9 mouse cellular contexts compared by ENCODE assay signal in genomic region chr4:59850181-59850580, GRCm38 (mm10). TPM values are rescaled to one million over a fixed set of nuclear protein-coding genes. Genes with fewer than 3 reads are reported as not detected.
DNase-seq lines count a peak whose midpoint lies in the region; ATAC-seq and TF ChIP-seq lines count a peak whose summit lies in the region.
"Had no signal": no experiment of that assay in that cellular context is flagged by ENCODE, and none has a peak within 500 bp of the region (broad histone marks: within the 10 kb centered on the region; RNA-seq: fewer than 3 reads in every experiment).

No protein-coding gene starts in this region.

- H3K9ac ChIP-seq in ES-E14 (ENCODE audit: insufficient read depth, low read depth, low read length, poor library complexity, severe bottlenecking): peak overlapping the region; percentile 32; the same call in 1 of the 2 replicates
- H3K9ac ChIP-seq: hindbrain, embryonic 15.5 days had no signal

- in situ Hi-C loops in ES-E14 (cut with MboI; ENCODE audit: low sequenced_read_pairs in 2 of 2, unreplicated experiment in 2 of 2): no loop called here

- H3K27ac ChIP-seq in ES-E14 (ENCODE audit: insufficient read depth, low read depth, low read length, poor library complexity, severe bottlenecking): peak overlapping the region; percentile 60
- no peak overlapping the region for H3K27ac ChIP-seq in bone marrow macrophage, adult 2 months (ENCODE audit: insufficient read depth, low read depth, low read length)

- TF ChIP-seq CTCF in bone marrow macrophage, adult 2 months (IDR thresholded peaks at IDR 0.05; ENCODE audit: low read depth, low read length): peak; percentile 88

- H3K36me3 ChIP-seq in ES-E14 (ENCODE audit: control insufficient read depth, insufficient read depth, low read length, poor library complexity, severe bottlenecking): no peaks in the 10 kb centered on the region
- H3K36me3 ChIP-seq: hindbrain, embryonic 15.5 days had no signal

- peak; percentile 75 for DNase-seq in ES-E14 (ENCODE audit: low read depth, low spot score)
- peak; percentile 83 to 86 for DNase-seq in heart, postnatal 14 days
- DNase-seq in layer of hippocampus, adult 9-11 months: peak; percentile 57
- DNase-seq in lung, postnatal 36 days: peak; percentile 88
- DNase-seq in retina, postnatal 1 day: peak; percentile 82
- DNase-seq in urinary bladder, adult 18-20 months (ENCODE audit: low spot score in 2 of 2): peak; percentile 50 to 71

- H3K4me1 ChIP-seq in ES-E14 (ENCODE audit: control insufficient read depth in 2 of 2, insufficient read depth in 2 of 2, low read length in 2 of 2, poor library complexity in 1 of 2): peaks cover 0 to 6% of the 10 kb centered on the region in 2 experiments; a peak in 1 of 4 replicates
- H3K4me1 ChIP-seq in bone marrow macrophage, adult 2 months (ENCODE audit: control insufficient read depth, insufficient read depth, low read length): peaks cover 32% of the 10 kb centered on the region

- intact Hi-C loops in heart, postnatal 14 days (cut with DNase I): loop anchor here (1.0 to 10.0 kb wide), 3 partner anchors 21 to 485 kb away; no protein-coding TSS in a partner anchor

- ATAC-seq in erythroid progenitor cell, adult 5-6 weeks (replicated peaks; ENCODE audit: low FRiP score, poor library complexity, severe bottlenecking): peak; percentile 46

- TF ChIP-seq POLR2A in bone marrow macrophage, adult 2 months (IDR thresholded peaks at IDR 0.05; ENCODE audit: borderline replicate concordance, low read depth, low read length): no peak

- no peaks in the 10 kb centered on the region for H3K9me3 ChIP-seq in ES-E14 (ENCODE audit: control insufficient read depth, insufficient read depth, low read depth, low read length)
- H3K9me3 ChIP-seq: hindbrain, embryonic 15.5 days had no signal

- no peak overlapping the region for H3K4me3 ChIP-seq in ES-E14 (ENCODE audit: insufficient read depth in 1 of 2, low read depth in 1 of 2, low read length in 2 of 2, poor library complexity in 1 of 2, severe bottlenecking in 1 of 2)
- H3K4me3 ChIP-seq in bone marrow macrophage, adult 2 months (ENCODE audit: insufficient read depth, low read length): no peak overlapping the region
- H3K4me3 ChIP-seq: hindbrain, embryonic 15.5 days had no signal

TF ChIP-seq in ES-E14, 5 proteins besides CTCF, POLR2A, EP300 and RAD21:
- TF ChIP-seq ZC3H11A (IDR thresholded peaks at IDR 0.05; ENCODE audit: borderline replicate concordance, low read depth, low read length) (0 out of 2 replicates have a peak, but pooled peaks have one; percentile 29), MAFK (IDR thresholded peaks at IDR 0.05; ENCODE audit: insufficient read depth, low read depth, low read length) (no peak)

RNA-seq across cellular contexts. Expression of gene Snx30, which starts 44.5 kb away (rescaled TPM):
- 16.0 and 19.8 TPM in 2 replicates for total RNA-seq in ES-E14 (2012; rRNA removed)
- polyA plus RNA-seq in bone marrow macrophage, adult 2 months (2012; ENCODE audit: insufficient read depth, insufficient read length, missing spikeins): 29.7 and 33.3 TPM in 2 replicates
- total RNA-seq in erythroid progenitor cell, adult 5-6 weeks (2015; ENCODE audit: low replicate concordance): 2.2 and 2.5 TPM in 2 replicates
- 3.1 and 5.0 TPM in 2 replicates for total RNA-seq in erythroid progenitor cell, adult 5-6 weeks (2017; ENCODE audit: low replicate concordance)
- total RNA-seq in heart, postnatal 14 days (2021): 1 to 10 TPM; 5.0 to 8.2 TPM

RNA-seq across cellular contexts. Expression of gene Inip, which starts 48.8 kb away (rescaled TPM):
- 31.5 and 32.9 TPM in 2 replicates for total RNA-seq in ES-E14 (2012; rRNA removed)
- 24.6 and 29.5 TPM in 2 replicates for polyA plus RNA-seq in bone marrow macrophage, adult 2 months (2012; ENCODE audit: insufficient read depth, insufficient read length, missing spikeins)
- 7.1 and 15.1 TPM in 2 replicates for total RNA-seq in erythroid progenitor cell, adult 5-6 weeks (2015; ENCODE audit: low replicate concordance)
- 15.9 and 23.4 TPM in 2 replicates for total RNA-seq in erythroid progenitor cell, adult 5-6 weeks (2017; ENCODE audit: low replicate concordance)
- total RNA-seq in heart, postnatal 14 days (2021): 10 to 100 TPM; 10.3 to 12.3 TPM
